Mouse (Mus musculus) embryonic facial prominence, embryonic 15.5 days (tissue): ENCODE measurements around the gene Ccdc151. TPM values are rescaled to one million over a fixed set of nuclear protein-coding genes. Genes with fewer than 3 reads are reported as not detected.

ENCODE experiments used
- ATAC-seq: fragments of 200-750 bp; cut with Nextera tagmentation; 2 replicates; pipeline ENCODE4 v1.8.0; 2017; ENCODE audit warnings: low read depth, moderate TSS enrichment; ENCODE audit not compliant: insufficient number of reproducible peaks, low FRiP score, low TSS enrichment
- H3K27ac ChIP-seq: fragments of 300-500 bp; sonication (generic); replicated peaks from 2 replicates; pipeline ENCODE4 v1.5.1; 2015; ENCODE audit warnings: mild to moderate bottlenecking, inconsistent platforms
- H3K27me3 ChIP-seq: fragments of 300-500 bp; sonication (generic); 2 replicates; pipeline ENCODE4 v1.6.1; 2015; ENCODE audit warnings: inconsistent platforms
- H3K36me3 ChIP-seq: fragments of 300-500 bp; sonication (generic); 2 replicates; pipeline ENCODE4 v1.6.1; 2015; ENCODE audit warnings: mild to moderate bottlenecking, inconsistent platforms
- H3K4me1 ChIP-seq: fragments of 300-500 bp; sonication (generic); 2 replicates; pipeline ENCODE4 v1.6.1; 2015; ENCODE audit warnings: inconsistent platforms
- H3K4me2 ChIP-seq: fragments of 300-500 bp; sonication (generic); replicated peaks from 2 replicates; pipeline ENCODE4 v1.6.1; 2015; ENCODE audit warnings: mild to moderate bottlenecking, inconsistent platforms
- H3K4me3 ChIP-seq: fragments of 300-500 bp; sonication (generic); replicated peaks from 2 replicates; pipeline ENCODE4 v1.5.1; 2015; ENCODE audit warnings: mild to moderate bottlenecking, inconsistent platforms
- H3K9ac ChIP-seq: fragments of 300-500 bp; sonication (generic); 2 replicates; pipeline ENCODE4 v1.6.1; 2015; ENCODE audit warnings: inconsistent platforms
- H3K9me3 ChIP-seq: fragments of 300-500 bp; sonication (generic); replicated peaks from 2 replicates; pipeline ENCODE4 v1.6.1; 2016; ENCODE audit warnings: inconsistent platforms
- WGBS: fragments of 180-500 bp; shearing (Covaris S2); methylation state at CpG from one replicate; pipeline ENCODE4 v1.1.7; 2015; 5-methylcytosine and 5-hydroxymethylcytosine counted together
- polyA plus RNA-seq: library from polyadenylated mRNA; unstranded; fragments of >200 nt; fragmentation: Nextera tagmentation; extraction: Ambion mirVana; gene quantifications from 2 replicates; pipeline ENCODE4 v1.2.1, GENCODE M21; 2015

Ccdc151 gene
- polyA plus RNA-seq: 5.8 and 11.3 TPM in 2 replicates

DNA sequence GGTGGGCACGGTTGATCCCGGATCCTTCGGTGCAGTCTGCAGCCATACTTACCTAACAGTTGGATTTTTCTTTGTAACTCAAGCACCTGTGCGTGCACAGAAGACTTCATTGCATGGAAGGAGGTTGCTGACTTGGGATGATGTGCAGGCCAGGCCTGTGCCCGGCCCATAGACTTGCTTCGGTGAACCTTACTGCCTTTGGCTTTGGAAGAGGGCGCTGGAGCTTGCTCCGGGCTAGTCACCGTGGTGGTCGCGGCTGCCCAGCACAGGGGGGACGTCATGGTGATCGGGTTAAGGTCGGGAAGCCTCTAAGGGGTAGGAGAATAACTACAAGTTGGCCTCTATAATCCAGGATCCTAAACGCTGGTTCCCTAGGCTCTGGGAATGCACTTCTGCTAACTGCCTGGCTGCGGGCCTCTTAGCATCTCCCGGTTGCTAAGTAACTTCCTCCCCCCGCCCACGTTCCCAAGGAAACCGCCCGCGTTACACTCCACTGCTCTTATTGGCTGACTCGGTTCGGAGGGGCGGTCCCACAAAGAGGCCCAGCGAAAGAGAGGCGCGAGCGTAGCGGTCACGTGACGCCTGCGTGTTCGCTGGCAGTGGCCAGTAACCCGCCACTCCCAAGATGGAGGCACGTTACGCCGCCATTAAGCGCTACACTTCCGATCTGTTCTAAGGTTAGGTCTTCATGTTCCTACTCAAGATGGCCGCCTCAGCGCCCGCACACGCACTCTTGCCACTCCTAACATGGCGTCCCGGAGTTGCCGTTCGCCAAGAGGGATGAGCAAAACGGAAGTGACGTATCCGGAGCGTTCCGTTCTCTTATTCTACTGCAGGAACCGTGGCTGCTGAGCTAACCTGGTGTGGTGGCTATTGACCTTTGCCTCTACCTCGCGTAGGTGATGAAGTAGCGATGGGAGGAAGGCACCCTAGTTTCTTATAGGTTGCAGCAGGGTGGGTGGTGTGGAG, at the start of gene Ccdc151, which contains the start of gene Prkcsh:
Ccdc151 (minus strand) TSS at position 441 of the 969 bp plus-strand sequence.
Prkcsh (plus strand) TSS at position 613 of the 969 bp plus-strand sequence.
- Histone ChIP-seq H3K9me3 (no peaks in the 10 kb centered on the region), H3K27ac (peak within 1 kb of the TSS; percentile 72), H3K4me1 (peaks cover 29% of the 10 kb centered on the region), H3K36me3 (peaks cover 34% of the 10 kb centered on the region), H3K27me3 (no peaks in the 10 kb centered on the region), H3K4me3 (peak within 1 kb of the TSS; percentile 73), H3K4me2 (peak within 1 kb of the TSS; percentile 80), H3K9ac (peak within 1 kb of the TSS; percentile 62)
- 6% methylated on average over 57 of the region's 57 CpGs for WGBS
- ATAC-seq: peak; percentile 99

DNA sequence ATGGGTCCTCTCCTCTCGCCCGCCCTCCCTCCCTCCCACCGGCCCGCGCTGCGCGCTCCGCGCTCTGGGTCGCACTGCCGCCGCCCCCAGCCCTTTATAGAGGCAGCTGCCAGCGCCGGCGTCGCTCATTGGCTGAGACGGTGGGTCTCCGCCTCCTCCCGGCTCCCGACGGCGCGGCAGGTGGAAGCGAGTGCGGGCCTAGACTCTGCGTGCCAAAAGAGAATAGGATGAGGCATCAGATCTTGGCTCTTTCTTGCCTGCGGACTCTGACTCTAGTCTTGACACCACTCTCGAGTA, 49.5 kb upstream of the Ccdc151 start, which contains the start of gene Elavl3:
Elavl3 (minus strand) TSS at position 66 of the 297 bp plus-strand sequence.
- 2% methylated on average over 23 of the region's 28 CpGs for WGBS
- Histone ChIP-seq H3K4me1 (peaks cover 24% of the 10 kb centered on the region), H3K9me3 (no peaks in the 10 kb centered on the region), H3K4me3 (peak within 1 kb of the TSS; percentile 38), H3K27me3 (peaks cover 82% of the 10 kb centered on the region), H3K4me2 (peak within 1 kb of the TSS; percentile 63), H3K36me3 (peaks cover 5% of the 10 kb centered on the region), H3K9ac (no peak within 1 kb of the TSS), H3K27ac (no peak within 1 kb of the TSS)
- ATAC-seq: no peak

DNA sequence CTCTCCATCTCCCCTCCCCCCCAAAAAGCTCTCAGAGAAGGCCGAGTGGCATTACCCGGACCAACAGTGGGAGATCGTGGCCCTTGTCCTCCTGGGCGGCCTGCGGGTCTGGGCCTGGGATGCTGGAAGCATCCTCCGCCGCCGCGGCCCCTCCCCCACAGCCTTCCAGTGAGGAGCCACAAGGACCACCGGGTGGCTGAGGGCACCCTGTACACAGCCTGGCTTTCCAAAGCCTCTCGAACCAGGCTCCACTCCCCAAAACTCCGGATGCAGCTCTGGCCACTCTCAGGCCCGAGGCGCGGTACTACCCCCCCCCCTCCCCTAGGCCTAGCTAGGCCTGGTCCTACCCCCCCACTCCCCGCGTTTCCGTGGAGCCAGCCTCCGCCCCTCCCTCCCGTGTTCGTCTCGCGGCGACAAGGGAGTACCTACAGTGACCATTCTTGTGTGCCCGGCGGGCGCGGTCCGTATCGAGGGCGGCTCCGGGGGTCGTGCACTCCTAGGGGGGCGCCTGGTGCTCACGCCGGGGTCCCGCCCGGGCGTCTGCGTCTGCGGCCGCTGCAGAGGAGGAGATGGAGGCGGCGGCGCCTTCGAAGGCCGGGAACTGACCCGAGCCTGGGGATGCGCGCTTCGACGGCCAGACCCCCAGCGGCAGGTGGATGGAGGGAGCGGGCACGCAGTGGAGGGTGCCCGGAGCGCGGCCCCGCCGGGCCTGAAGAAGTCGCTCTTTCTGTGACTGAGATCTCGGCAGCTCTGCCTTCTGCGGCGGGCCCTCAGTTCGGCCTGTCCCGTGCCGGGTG, 48.9 kb upstream of the Ccdc151 start:
- H3K9me3 ChIP-seq: no peaks in the 10 kb centered on the region
- H3K4me3 ChIP-seq: peak overlapping the region; percentile 38
- H3K9ac ChIP-seq: no peak overlapping the region
- WGBS: 2% methylated on average over 66 of the region's 67 CpGs
- no peak overlapping the region for H3K27ac ChIP-seq
- H3K27me3 ChIP-seq: peaks cover 82% of the 10 kb centered on the region
- no peak for ATAC-seq
- H3K4me2 ChIP-seq: peak overlapping the region; percentile 63
- no peaks in the 10 kb centered on the region for H3K36me3 ChIP-seq
- H3K4me1 ChIP-seq: peaks cover 24% of the 10 kb centered on the region

DNA sequence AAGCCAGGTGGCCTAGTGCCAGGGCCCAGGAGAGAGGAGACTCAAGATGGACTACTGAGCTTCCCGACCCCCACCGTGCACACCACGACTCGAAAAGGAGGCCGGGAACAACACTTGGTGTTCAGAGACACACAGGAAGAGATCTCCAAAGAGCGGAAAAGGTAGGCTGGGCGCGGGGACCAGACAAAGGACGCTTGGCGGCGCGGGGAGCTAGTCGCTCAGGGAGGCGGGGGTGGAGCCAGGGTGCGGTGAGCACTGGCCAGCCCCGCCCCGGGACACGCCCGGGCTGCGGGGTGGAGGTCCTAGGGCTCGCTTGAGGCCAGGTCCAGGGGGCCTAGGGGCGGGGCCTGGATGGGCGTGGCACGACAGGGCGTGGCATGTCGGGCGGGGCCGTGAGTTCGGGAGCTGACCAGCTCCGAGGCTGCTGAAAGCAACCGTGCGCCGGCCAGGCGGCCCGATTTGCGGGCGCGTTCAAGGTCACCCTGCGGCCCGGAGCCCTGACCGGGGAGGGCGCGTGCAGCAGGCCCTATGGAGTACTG, 48.0 kb upstream of the Ccdc151 start:
- no peaks in the 10 kb centered on the region for H3K36me3 ChIP-seq
- peak; percentile 59; the same call in 1 of the 2 replicates for ATAC-seq
- peak overlapping the region; percentile 38 for H3K4me3 ChIP-seq
- peak overlapping the region; percentile 63 for H3K4me2 ChIP-seq
- H3K27me3 ChIP-seq: peaks cover 76% of the 10 kb centered on the region
- H3K27ac ChIP-seq: no peak overlapping the region
- H3K4me1 ChIP-seq: peaks cover 24% of the 10 kb centered on the region
- WGBS: 1% methylated on average over 43 of the region's 43 CpGs
- H3K9ac ChIP-seq: no peak overlapping the region
- no peaks in the 10 kb centered on the region for H3K9me3 ChIP-seq

DNA sequence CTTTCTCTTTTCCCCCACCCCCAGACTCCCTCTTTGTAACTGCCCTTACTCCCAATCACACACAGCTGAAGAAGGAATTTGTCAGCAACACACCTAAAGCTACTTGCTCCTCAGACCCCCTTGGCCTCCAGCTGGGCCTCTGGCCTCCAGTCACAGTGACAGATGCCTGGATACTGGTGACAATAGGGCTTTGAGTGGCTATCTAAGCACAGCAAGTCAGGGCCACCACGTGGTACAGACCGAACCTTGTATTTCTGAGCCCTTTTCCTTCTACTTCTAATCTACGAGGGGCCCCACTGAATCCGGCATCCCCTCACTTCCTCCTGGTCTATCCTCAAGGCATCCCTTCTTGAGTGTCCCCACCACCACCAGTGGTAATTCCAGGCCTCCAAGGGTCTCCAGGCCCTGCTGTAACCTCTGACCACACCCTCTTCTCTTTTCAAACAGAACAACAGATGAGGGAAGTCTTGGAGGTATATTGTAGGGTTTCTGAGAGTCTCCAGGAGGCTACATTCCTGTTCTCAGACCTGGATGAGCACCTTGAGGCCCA, 47.4 kb upstream of the Ccdc151 start:
- H3K27me3 ChIP-seq: peaks cover 71% of the 10 kb centered on the region
- no peak overlapping the region for H3K27ac ChIP-seq
- 42% methylated on average over 4 of the region's 4 CpGs for WGBS
- H3K9me3 ChIP-seq: no peaks in the 10 kb centered on the region
- no peak for ATAC-seq
- H3K4me3 ChIP-seq: no peak overlapping the region
- peaks cover 23% of the 10 kb centered on the region for H3K4me1 ChIP-seq
- H3K4me2 ChIP-seq: peak overlapping the region; percentile 63; the same call in 1 of the 2 replicates
- H3K36me3 ChIP-seq: no peaks in the 10 kb centered on the region
- H3K9ac ChIP-seq: no peak overlapping the region

DNA sequence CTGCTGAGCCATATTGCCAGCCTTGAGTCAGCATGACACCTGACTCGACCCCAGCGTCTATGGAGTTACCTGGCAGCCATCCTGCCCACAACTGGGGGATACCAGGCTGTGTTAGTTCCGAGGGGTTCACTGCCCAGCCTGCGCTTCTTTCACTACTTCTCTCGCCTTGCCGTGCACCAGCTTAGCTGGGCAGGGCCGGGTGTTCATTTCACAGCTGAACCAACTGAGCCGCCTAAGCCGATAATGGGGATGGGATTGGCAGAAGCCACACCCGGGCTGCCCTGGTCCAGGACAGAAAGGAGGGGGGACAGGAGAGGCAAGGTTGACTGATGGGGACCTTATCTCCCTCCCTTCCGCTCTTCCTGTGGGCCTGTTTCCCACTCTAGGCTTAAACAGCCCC, 46.9 kb upstream of the Ccdc151 start:
- Histone ChIP-seq H3K4me1 (peaks cover 19% of the 10 kb centered on the region), H3K27me3 (peaks cover 66% of the 10 kb centered on the region), H3K27ac (no peak overlapping the region), H3K9ac (no peak overlapping the region), H3K9me3 (no peaks in the 10 kb centered on the region), H3K36me3 (no peaks in the 10 kb centered on the region), H3K4me3 (no peak overlapping the region), H3K4me2 (no peak overlapping the region)
- 54% methylated on average over 11 of the region's 11 CpGs for WGBS
- ATAC-seq: no peak

DNA sequence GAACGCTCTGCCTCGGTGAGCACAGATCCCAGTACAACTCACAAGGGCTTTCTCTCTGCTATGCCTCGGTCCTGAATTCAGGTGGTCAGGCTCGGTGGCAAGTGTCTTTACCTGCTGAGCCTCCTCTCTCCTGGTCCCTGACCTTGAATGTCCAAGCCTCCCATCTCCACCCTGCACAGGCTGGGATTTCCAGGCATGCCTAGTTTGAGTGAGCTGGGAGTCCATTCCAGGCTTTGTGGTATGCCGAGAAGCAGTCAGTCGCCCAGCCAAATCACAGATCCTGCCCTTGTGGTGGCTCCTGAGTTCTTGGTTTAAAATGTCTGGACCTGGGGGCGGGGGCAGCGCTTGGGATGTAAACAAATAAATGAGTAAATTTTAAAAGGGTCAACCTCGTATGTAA, 44.9 kb upstream of the Ccdc151 start:
- no peak overlapping the region for H3K27ac ChIP-seq
- no peak overlapping the region for H3K9ac ChIP-seq
- no peak overlapping the region for H3K4me2 ChIP-seq
- H3K4me3 ChIP-seq: no peak overlapping the region
- H3K27me3 ChIP-seq: peaks cover 48% of the 10 kb centered on the region
- H3K36me3 ChIP-seq: no peaks in the 10 kb centered on the region
- WGBS: 56% methylated on average over 9 of the region's 9 CpGs
- ATAC-seq: no peak
- peaks cover 18% of the 10 kb centered on the region for H3K4me1 ChIP-seq
- H3K9me3 ChIP-seq: no peaks in the 10 kb centered on the region

DNA sequence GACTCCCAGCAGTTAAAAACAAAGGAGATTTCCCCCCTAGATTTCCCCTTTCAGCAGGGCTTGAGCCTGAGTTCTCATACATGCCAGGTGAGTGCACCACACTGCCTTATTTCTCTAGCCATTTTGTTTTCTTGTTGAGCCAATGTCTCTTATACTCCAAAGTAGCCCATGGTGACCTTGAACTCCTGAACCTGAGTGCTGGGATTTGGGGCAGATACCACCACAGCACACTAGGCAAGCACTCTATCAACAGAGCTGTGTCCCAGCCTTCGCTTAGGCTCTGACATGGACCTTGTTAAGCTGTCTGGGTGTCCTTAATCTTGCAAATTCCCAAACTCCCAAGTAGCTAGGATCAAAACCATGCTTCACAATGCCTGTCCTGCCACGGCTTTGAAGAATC, 39.4 kb upstream of the Ccdc151 start:
- ATAC-seq: no peak
- H3K4me3 ChIP-seq: no peak overlapping the region
- WGBS: 50% methylated on average over 2 of the region's 2 CpGs
- H3K4me1 ChIP-seq: no peaks in the 10 kb centered on the region
- no peak overlapping the region for H3K9ac ChIP-seq
- no peak overlapping the region for H3K4me2 ChIP-seq
- no peaks in the 10 kb centered on the region for H3K27me3 ChIP-seq
- H3K9me3 ChIP-seq: no peaks in the 10 kb centered on the region
- no peak overlapping the region for H3K27ac ChIP-seq
- no peaks in the 10 kb centered on the region for H3K36me3 ChIP-seq

DNA sequence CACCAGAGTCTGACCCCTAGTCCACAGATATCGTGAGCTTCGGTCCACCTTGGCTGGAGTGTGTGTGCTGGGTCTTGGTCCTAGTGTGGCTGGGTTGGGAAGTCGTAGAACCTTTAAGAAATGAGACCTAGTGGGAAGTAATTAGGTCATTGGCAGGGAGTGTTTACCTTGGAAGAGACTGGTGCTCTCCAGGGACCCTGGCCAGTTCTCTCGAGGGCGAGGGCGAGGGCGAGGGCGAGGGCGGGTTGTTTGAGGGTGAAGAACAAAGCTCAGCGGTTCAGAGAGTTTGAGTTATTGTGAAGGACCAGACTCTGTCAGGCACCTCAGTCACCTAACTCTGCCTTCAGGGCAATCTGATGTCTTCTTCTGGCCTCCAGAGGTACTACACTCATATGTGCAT, 35.4 kb upstream of the Ccdc151 start:
- 73% methylated on average over 10 of the region's 10 CpGs for WGBS
- no peaks in the 10 kb centered on the region for H3K36me3 ChIP-seq
- H3K9me3 ChIP-seq: no peaks in the 10 kb centered on the region
- H3K9ac ChIP-seq: no peak overlapping the region
- H3K27ac ChIP-seq: no peak overlapping the region
- H3K4me3 ChIP-seq: no peak overlapping the region
- no peaks in the 10 kb centered on the region for H3K27me3 ChIP-seq
- no peak overlapping the region for H3K4me2 ChIP-seq
- no peak for ATAC-seq
- H3K4me1 ChIP-seq: 0 out of 2 replicates have a peak, but pooled peaks cover 5% of the 10 kb centered on the region

DNA sequence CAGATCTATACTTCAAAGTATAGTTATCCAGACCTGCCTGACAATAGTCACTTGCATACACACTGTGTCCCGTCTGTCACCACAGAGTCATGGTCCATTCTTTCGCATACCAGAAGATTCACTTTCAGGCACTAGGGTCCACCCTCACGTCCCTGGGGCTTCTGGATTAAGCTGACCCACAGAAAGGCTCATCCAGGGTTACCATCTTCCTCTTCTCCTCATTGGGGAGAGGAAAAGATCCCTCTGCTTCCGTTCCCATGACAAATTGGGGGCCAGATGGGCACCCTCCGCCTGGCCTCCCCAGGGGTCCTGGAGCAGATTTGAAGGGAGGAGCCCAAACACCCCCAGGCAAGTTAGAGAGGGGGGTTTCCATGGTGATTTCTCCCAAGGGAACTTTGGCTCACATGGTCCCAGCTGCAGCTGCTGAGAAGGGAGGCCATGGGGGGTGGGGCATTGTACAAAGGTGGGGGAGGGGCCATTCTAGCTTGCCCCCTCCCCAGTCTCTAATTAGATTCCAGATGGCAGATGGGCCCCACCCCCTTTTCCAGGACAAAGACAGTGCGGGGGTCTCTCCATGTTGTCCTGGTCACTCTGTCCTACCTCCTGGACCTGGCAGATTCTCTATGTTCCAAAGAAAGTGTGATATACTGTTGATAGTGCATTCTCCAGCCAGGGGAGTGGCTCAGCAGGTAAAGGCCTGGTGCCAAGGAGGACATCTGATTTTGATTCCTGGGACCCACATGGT, 33.0 kb upstream of the Ccdc151 start:
- Histone ChIP-seq H3K27ac (no peak overlapping the region), H3K9me3 (no peaks in the 10 kb centered on the region), H3K4me3 (no peak overlapping the region), H3K36me3 (no peaks in the 10 kb centered on the region), H3K9ac (no peak overlapping the region), H3K4me1 (0 out of 2 replicates have a peak, but pooled peaks cover 5% of the 10 kb centered on the region), H3K4me2 (no peak overlapping the region), H3K27me3 (no peaks in the 10 kb centered on the region)
- 47% methylated on average over 6 of the region's 6 CpGs for WGBS
- ATAC-seq: 0 out of 2 replicates have a peak, but pooled peaks have one; percentile 25
